Mouse (Mus musculus) MEL (cell line): ENCODE measurements around the gene Kncn.

Experiments
- CHD1 ChIP-seq: IDR thresholded peaks from 2 replicates; pipeline ENCODE4 v1.6.1; 2012; ENCODE audit warnings: low read depth, mild to moderate bottlenecking, inconsistent platforms, low read length, improper control_type of control experiment
- CTCF ChIP-seq, 3 experiments: IDR thresholded peaks in 2 of 3; conservative IDR thresholded peaks in 1 of 3; 2 replicates each; pipeline ENCODE4 v1.5.1; 2011 to 2012; ENCODE audit warnings: low read length in 3 of 3, low read depth in 2 of 3, mild to moderate bottlenecking in 2 of 3, improper control_type of control experiment in 1 of 3, inconsistent platforms in 1 of 3, mixed read lengths in 1 of 3, moderate library complexity in 1 of 3; ENCODE audit not compliant: control insufficient read depth in 1 of 3, insufficient read depth in 1 of 3, poor library complexity in 1 of 3, severe bottlenecking in 1 of 3
- EP300 ChIP-seq, 2 experiments: IDR thresholded peaks; 2 replicates each; pipeline ENCODE4 v1.6.1; 2011; ENCODE audit warnings: improper control_type of control experiment in 2 of 2, low read length in 2 of 2, low read depth in 1 of 2, mild to moderate bottlenecking in 1 of 2
- MAFK ChIP-seq: IDR thresholded peaks from 2 replicates; pipeline ENCODE4 v1.6.1; 2011; ENCODE audit warnings: low read depth, mild to moderate bottlenecking, low read length, improper control_type of control experiment, borderline replicate concordance
- MXI1 ChIP-seq: IDR thresholded peaks from 2 replicates; pipeline ENCODE4 v1.6.1; 2011; ENCODE audit warnings: mild to moderate bottlenecking, low read depth, low read length, improper control_type of control experiment
- MYC ChIP-seq: IDR thresholded peaks from 2 replicates; pipeline ENCODE4 v1.6.1; 2011; ENCODE audit warnings: low read depth, mild to moderate bottlenecking, low read length, improper control_type of control experiment, moderate library complexity
- POLR2A ChIP-seq, 2 experiments: IDR thresholded peaks; 2 replicates each; pipeline ENCODE4 v1.6.1; 2011 to 2012; ENCODE audit warnings: low read length in 2 of 2, mild to moderate bottlenecking in 2 of 2, control low read depth in 1 of 2, improper control_type of control experiment in 1 of 2, low read depth in 1 of 2, moderate library complexity in 1 of 2; ENCODE audit not compliant: control insufficient read depth in 1 of 2, insufficient read depth in 1 of 2, poor library complexity in 1 of 2
- POLR2AphosphoS2 ChIP-seq: IDR thresholded peaks from 2 replicates; pipeline ENCODE4 v1.6.1; 2011; ENCODE audit warnings: low read length, improper control_type of control experiment
- TBP ChIP-seq: IDR thresholded peaks from 2 replicates; pipeline ENCODE4 v1.8.0; 2011; ENCODE audit warnings: low read depth, low read length, improper control_type of control experiment
- TCF12 ChIP-seq: IDR thresholded peaks from 2 replicates; pipeline ENCODE4 v1.6.1; 2014; ENCODE audit warnings: low read depth, mild to moderate bottlenecking, inconsistent platforms, low read length, improper control_type of control experiment, moderate library complexity
- USF2 ChIP-seq, 2 experiments: IDR thresholded peaks; 2 replicates each; pipeline ENCODE4 v1.6.1; 2011 to 2012; ENCODE audit warnings: improper control_type of control experiment in 2 of 2, low read length in 2 of 2, borderline replicate concordance in 1 of 2, inconsistent platforms in 1 of 2, low read depth in 1 of 2, mild to moderate bottlenecking in 1 of 2; ENCODE audit not compliant: insufficient read depth in 1 of 2
- ZNF384 ChIP-seq: IDR thresholded peaks from 2 replicates; pipeline ENCODE4 v1.6.1; 2012; ENCODE audit warnings: low read depth, mild to moderate bottlenecking, inconsistent platforms, low read length, improper control_type of control experiment

- TF ChIP-seq EP300 (IDR thresholded peaks at IDR 0.05; ENCODE audit: low read depth in 1 of 2, low read length in 2 of 2) (no peak), USF2 (IDR thresholded peaks at IDR 0.05; ENCODE audit: borderline replicate concordance in 1 of 2, insufficient read depth in 1 of 2, low read depth in 1 of 2, low read length in 2 of 2) (no peak), CTCF (IDR thresholded peaks at IDR 0.05 in 2 of 3, conservative IDR thresholded peaks at IDR 0.05 in 1 of 3; ENCODE audit: control insufficient read depth in 1 of 3, insufficient read depth in 1 of 3, low read depth in 2 of 3, low read length in 3 of 3, poor library complexity in 1 of 3, severe bottlenecking in 1 of 3) (no peak), TCF12 (no peak), TBP (no peak), CHD1 (no peak), MYC (no peak), POLR2A (IDR thresholded peaks at IDR 0.05; ENCODE audit: control insufficient read depth in 1 of 2, insufficient read depth in 1 of 2, low read depth in 1 of 2, low read length in 2 of 2, poor library complexity in 1 of 2) (no peak), MXI1 (no peak), MAFK (no peak), POLR2AphosphoS2 (no peak), ZNF384 (no peak)
Observed at GRCm38 (mm10) chr4:115919911-115920310, 35.7 kb downstream of the Kncn start.
